Mouse (Mus musculus) heart, adult 9 months (tissue): Measurements from ENCODE around the gene Satl1.
"Not testable (repeated sequence)": the region's sequence is repeated elsewhere in the genome, so short reads cannot be mapped to it uniquely, and the experiment has no call there.

Experiments used
- DNase-seq, 2 experiments: peaks; one replicate each; pipeline ENCODE4 v3.0.0; 2022; ENCODE audit warnings: low spot score in 2 of 2

Satl1 gene

DNA sequence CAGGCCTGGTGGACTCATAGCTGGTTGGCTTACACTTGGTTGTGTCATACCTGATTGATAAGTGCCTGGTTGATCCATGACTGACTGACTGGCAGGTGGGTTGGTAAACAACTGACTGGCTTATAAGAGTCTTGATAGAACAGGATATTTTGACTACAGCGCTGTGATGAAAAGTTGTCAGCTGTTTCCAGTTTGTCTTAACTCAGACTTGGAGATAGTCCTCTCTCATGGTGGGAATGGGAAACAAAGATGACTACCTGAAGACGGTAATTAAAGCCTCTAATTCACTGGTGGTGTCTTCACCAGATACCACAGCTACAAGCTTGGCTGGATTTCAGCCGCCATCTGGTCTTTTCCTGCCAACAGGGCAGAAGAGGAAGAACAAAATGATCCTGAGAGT, at the start of gene Satl1:
TSS of gene Satl1 (minus strand) at position 101 of the 400 bp plus-strand sequence.
- no peak for DNase-seq

DNA sequence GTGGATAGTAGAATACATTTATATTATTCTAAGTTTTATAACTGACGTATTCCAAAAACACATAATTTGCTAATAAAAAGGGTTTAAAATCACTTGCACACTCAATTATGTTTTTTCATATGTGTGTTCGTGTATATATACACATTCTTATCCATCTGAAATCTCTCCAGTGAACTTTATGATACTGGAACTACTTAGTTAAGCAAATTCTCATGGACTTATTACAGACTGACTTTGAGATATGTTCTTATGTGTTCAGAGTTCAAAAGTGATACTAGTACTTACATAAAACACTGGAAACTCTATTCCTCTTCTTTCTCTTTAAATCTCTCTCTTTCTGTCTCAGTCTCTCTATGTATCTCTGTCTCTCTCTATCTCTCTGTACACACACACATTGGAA, 31.5 kb upstream of the Satl1 start:
- DNase-seq = no peak

DNA sequence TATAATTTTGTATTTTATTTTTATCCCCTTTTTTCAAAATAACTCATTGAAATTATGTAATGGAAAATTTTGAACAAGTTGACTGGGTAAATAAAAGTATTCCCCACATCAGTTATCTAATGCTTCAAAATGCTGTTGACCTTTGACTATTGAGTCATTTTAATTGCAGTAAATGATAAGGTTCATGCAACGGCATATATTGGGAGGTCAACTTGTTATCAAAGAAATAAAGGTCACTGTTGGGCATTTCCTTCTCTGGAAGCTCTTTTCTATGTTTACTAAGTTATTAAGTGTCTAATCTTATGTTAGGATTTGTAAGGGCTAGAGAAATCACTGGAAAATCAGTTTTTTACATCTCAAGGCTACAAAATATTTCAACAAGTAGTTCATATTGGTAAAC, 31.0 kb upstream of the Satl1 start:
- no peak for DNase-seq

DNA sequence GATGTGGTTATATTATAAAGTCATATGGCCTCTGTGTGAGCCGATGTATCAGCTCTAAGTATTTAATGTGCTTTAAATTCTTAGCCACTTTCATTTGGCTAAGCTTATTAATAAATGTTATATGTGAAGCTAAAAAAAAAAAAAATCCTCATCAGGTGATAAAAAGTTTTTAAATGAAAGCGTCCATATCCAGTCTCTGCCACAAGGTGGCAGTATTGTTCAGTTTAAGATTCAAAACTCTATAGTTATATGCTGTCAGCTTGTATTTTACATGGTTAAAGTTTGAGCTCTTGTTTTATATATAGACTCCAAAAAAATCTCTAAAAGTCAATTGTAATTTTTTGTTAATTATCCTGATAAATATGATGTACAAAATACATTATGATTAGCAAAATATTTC, 16.4 kb upstream of the Satl1 start:
- not testable (repeated sequence) for DNase-seq

DNA sequence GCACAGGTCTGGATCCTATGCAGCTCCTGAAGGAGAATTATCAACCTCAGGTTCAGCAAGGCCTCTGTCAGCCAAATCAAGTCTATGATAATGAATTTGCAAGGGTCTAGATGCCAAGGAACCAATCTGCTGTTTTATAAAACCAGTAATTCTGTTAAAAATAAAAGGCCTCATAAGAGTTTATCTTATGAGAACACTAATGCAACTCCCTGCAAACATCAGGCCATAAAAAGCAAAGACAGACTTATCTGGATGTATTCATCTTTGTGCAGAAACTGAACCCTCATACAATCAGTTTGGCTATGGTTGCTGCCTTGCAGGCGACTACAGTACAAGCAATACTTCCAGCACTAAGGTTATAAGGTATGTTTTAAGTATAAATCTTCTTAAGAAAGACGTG, 5.7 kb upstream of the Satl1 start:
- no peak for DNase-seq

DNA sequence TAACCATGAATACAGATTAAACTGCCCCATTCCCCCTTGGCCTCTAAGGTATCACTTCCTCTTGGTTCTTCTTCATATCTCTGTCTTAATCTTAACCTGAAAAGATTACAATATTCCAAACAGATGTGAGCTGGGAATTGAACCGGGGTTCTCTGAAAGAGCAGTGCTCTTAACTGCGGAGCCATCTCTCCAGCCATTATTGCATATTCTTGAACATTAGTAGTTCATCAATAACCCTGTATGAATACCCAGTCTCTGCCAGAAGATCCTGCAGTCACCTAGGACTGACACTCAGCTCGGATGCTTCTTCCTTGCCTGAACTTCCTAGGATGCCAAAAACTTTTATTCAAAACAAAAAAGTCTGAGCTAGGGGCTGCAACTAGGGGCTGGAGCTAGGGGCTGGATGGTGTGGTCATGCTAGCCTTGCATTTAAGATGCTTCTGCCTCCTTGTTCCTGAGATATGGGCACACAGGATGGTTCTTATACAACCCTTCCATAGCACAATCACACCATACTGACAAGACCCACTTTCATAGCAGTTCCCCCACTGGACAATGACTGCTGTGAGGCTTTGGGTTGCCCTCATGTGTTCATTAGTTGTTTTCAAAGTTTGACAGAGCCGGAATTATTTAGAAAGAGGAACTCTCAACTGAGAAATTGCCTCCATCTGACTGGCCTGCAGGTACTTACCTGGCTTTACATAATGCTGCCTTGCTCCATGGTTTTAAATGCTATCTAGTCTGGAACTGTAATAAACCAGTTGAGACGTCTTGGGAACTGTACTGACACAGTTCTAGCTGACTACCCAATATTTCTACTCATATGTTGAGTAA, 35.8 kb downstream of the Satl1 start:
- DNase-seq = peak; percentile 39 to 40

DNA sequence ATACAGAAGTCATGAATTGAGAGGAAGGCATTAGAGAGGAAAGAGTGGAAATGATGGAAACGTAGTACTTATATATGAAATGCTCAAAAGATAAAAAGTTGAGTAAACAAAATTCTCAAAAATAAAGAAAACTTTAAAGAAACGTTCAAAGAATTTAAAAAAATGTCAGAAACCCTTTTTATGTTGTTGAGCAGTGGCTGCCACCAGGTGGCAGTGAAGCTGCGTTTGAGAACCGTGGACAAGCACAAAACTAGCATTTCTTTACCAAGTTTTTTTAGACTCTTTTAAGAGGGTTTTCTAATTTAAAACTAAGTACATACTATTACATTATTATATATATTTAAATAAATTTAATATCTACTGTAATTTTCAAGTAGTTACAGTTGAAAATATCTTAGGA, 38.2 kb downstream of the Satl1 start:
- no peak for DNase-seq

DNA sequence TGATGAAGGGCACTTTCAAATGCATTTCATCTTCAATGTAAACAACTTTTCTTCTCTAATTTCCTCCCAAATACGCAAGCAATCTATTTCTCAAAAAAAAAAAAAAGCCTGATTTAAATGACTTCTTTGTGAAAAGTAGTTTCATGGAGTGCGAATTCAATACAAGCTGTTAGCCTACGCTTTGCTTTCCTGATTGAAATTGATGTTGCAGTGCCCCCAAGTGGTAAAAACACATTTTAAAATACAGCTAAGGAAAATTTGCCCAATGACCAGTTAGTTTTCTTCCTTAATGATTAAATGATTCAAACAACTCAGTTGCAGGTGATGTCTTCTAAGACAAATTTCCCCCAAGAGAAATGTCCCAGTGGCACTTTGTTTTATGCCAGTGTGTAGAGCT, 58.2 kb downstream of the Satl1 start:
- no peak for DNase-seq

DNA sequence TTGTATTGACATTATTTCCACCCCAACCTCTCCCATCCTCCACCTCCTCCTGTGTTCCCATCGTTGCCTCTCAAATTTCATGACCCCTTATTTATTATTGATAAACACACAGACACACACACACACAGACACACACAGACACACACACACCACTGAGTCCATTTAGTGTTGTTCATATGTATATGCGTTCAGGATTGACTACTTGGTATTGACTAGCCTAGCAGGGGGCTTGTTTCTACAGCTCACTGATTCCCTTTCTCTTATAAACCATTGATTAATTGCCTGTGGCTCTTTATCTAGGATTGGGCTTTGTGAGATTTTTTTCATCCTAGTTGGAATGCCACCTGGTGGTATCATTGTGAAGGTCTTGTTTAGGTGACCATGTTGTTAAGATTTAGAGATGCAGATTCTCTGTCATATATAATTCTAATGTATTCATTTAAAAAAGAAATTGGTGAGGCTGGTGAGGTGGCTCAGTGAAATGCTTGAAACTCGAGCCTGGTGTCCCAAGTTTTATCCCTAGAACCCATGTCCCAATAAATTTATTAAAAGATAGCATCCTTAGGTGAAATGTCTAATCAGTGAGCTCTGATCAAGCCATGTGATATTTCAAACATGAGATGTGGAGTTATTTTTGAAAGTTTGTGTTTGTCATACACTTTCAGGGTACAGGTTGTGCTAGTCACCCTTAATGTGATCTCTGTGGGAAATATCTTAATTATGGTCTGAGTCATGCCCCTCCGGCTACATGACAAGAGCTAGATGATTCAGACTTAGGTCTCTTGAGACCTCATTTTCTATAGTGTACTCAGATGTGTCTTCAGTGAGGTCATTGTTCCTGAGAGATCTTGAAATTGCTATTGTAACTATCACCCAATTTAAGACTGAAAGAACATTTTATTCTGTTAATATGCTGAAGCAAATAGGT, 58.8 kb downstream of the Satl1 start:
- no peak for DNase-seq

DNA sequence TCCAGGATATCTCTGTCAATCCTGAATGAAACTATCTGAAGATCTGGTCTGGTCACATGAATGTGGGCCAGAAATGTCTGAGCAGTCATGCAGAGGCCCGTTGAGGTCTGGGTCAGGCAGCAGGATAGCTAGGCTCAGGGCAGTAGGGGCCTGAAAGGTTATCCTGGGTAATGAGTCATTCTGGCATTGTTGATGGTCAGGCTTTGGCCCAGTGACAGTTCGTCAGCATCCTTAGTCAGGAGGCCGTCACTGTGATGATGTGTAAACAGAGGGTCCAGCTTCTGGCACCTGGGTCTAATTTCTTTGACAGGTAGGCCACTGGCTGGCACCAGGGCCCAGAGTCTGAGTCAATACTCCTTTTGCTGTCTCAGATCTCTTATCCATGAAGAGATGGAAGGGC, 67.1 kb downstream of the Satl1 start:
- DNase-seq = peak; percentile 0 to 4
